Mouse (Mus musculus) embryonic facial prominence, embryonic 11.5 days (tissue): ENCODE results near the gene Mfsd5. TPM values are rescaled to one million over a fixed set of nuclear protein-coding genes. Genes with fewer than 3 reads are reported as not detected.

Source experiments
- ATAC-seq: fragments of 200-750 bp; cut with Nextera tagmentation; replicated peaks from 2 replicates; pipeline ENCODE4 v1.8.0; 2017; ENCODE audit warnings: low read depth; ENCODE audit not compliant: insufficient number of reproducible peaks, low FRiP score, low TSS enrichment
- DNase-seq: peaks from one replicate; pipeline ENCODE4 v3.0.0-alpha.2; 2015; ENCODE audit warnings: low spot score
- H3K27ac ChIP-seq: fragments of 300-500 bp; sonication (generic); replicated peaks from 2 replicates; pipeline ENCODE4 v1.5.1; 2014; ENCODE audit warnings: mild to moderate bottlenecking, low read depth, low read length, control low read depth
- H3K27me3 ChIP-seq: fragments of 300-500 bp; sonication (generic); 2 replicates; pipeline ENCODE4 v1.6.1; 2014; ENCODE audit warnings: mild to moderate bottlenecking, low read length, moderate library complexity, mixed read lengths; ENCODE audit not compliant: control insufficient read depth, insufficient read depth
- H3K36me3 ChIP-seq: fragments of 300-500 bp; sonication (generic); replicated peaks from 2 replicates; pipeline ENCODE4 v1.6.1; 2014; ENCODE audit warnings: low read depth, mild to moderate bottlenecking, low read length, moderate library complexity, mixed read lengths; ENCODE audit not compliant: control insufficient read depth, insufficient read depth
- H3K4me1 ChIP-seq: fragments of 300-500 bp; sonication (generic); 2 replicates; pipeline ENCODE4 v1.6.1; 2014; ENCODE audit warnings: low read length, mixed read lengths; ENCODE audit not compliant: control insufficient read depth, insufficient read depth
- H3K4me2 ChIP-seq: fragments of 300-500 bp; sonication (generic); 2 replicates; pipeline ENCODE4 v1.6.1; 2014; ENCODE audit warnings: low read depth, mild to moderate bottlenecking, control low read depth, low read length, moderate library complexity
- H3K4me3 ChIP-seq: fragments of 300-500 bp; sonication (generic); 2 replicates; pipeline ENCODE4 v1.5.1; 2014; ENCODE audit warnings: low read depth, low read length, control low read depth
- H3K9ac ChIP-seq: fragments of 300-500 bp; sonication (generic); replicated peaks from 2 replicates; pipeline ENCODE4 v1.6.1; 2014; ENCODE audit warnings: mild to moderate bottlenecking, control low read depth, low read length
- H3K9me3 ChIP-seq: fragments of 300-500 bp; sonication (generic); replicated peaks from 2 replicates; pipeline ENCODE4 v1.6.1; 2016; ENCODE audit warnings: mild to moderate bottlenecking, low read length, inconsistent platforms, mixed read lengths; ENCODE audit not compliant: control insufficient read depth
- WGBS: fragments of 180-500 bp; shearing (Covaris S2); extraction: QIAGEN DNeasy Blood & Tissue Kit; methylation state at CpG from one replicate; pipeline ENCODE4 v1.1.7; 2014; 5-methylcytosine and 5-hydroxymethylcytosine counted together
- polyA plus RNA-seq: library from polyadenylated mRNA; unstranded; fragments of >200 nt; fragmentation: Nextera tagmentation; extraction: Ambion mirVana; gene quantifications from 2 replicates; pipeline ENCODE4 v1.2.1, GENCODE M21; 2014

Gene Mfsd5
- polyA plus RNA-seq, 1 experiment from 2014 or later = 51.6 TPM

- H3K9me3 ChIP-seq = no peaks in the 10 kb centered on the region
- H3K36me3 ChIP-seq = peaks cover 10% of the 10 kb centered on the region
- no peak for ATAC-seq
- DNase-seq = no peak
- no peaks in the 10 kb centered on the region for H3K27me3 ChIP-seq
- no peaks in the 10 kb centered on the region for H3K4me1 ChIP-seq
- H3K4me3 ChIP-seq = no peak overlapping the region
- no peak overlapping the region for H3K27ac ChIP-seq
- no peak overlapping the region for H3K4me2 ChIP-seq
- WGBS = 85% methylated on average over 9 of the region's 9 CpGs
- no peak overlapping the region for H3K9ac ChIP-seq
Observed at GRCm38 (mm10) chr15:102308717-102309116, 29.5 kb downstream of the Mfsd5 start.

- Histone ChIP-seq H3K27ac (no peak overlapping the region), H3K27me3 (no peaks in the 10 kb centered on the region), H3K36me3 (peaks cover 10% of the 10 kb centered on the region), H3K9ac (no peak overlapping the region), H3K9me3 (no peaks in the 10 kb centered on the region), H3K4me1 (no peaks in the 10 kb centered on the region), H3K4me2 (no peak overlapping the region), H3K4me3 (no peak overlapping the region)
- DNase-seq (no peak), ATAC-seq (no peak)
- WGBS = 74% methylated on average over 10 of the region's 10 CpGs
Observed at GRCm38 (mm10) chr15:102310074-102310845, 31.0 kb downstream of the Mfsd5 start.

GRCm38 (mm10) chr15:102311489-102311888, 32.2 kb downstream of the Mfsd5 start:
- no peaks in the 10 kb centered on the region for H3K27me3 ChIP-seq
- ATAC-seq = no peak
- H3K27ac ChIP-seq = no peak overlapping the region
- no peak overlapping the region for H3K4me2 ChIP-seq
- H3K9me3 ChIP-seq = no peaks in the 10 kb centered on the region
- H3K4me1 ChIP-seq = no peaks in the 10 kb centered on the region
- H3K9ac ChIP-seq = no peak overlapping the region
- H3K4me3 ChIP-seq = no peak overlapping the region
- no peak for DNase-seq
- H3K36me3 ChIP-seq = peaks cover 12% of the 10 kb centered on the region

- Histone ChIP-seq H3K9ac (no peak overlapping the region), H3K27me3 (no peaks in the 10 kb centered on the region), H3K4me2 (no peak overlapping the region), H3K36me3 (peaks cover 18% of the 10 kb centered on the region), H3K4me1 (no peaks in the 10 kb centered on the region), H3K9me3 (no peaks in the 10 kb centered on the region), H3K27ac (no peak overlapping the region), H3K4me3 (no peak overlapping the region)
- DNase-seq (no peak), ATAC-seq (no peak)
- WGBS = 92% methylated on average over 8 of the region's 8 CpGs
Observed at GRCm38 (mm10) chr15:102315292-102315691, 36.0 kb downstream of the Mfsd5 start.

GRCm38 (mm10) chr15:102316263-102316662, 37.0 kb downstream of the Mfsd5 start:
- Histone ChIP-seq H3K9ac (no peak overlapping the region), H3K9me3 (no peaks in the 10 kb centered on the region), H3K4me1 (no peaks in the 10 kb centered on the region), H3K36me3 (peaks cover 18% of the 10 kb centered on the region), H3K4me3 (no peak overlapping the region), H3K27me3 (no peaks in the 10 kb centered on the region), H3K4me2 (no peak overlapping the region), H3K27ac (no peak overlapping the region)
- peak; percentile 69 for DNase-seq
- ATAC-seq = no peak
- WGBS = 88% methylated on average over 6 of the region's 6 CpGs

GRCm38 (mm10) chr15:102324654-102325473, 45.6 kb downstream of the Mfsd5 start:
- 77% methylated on average over 12 of the region's 12 CpGs for WGBS

GRCm38 (mm10) chr15:102326022-102326576, 46.8 kb downstream of the Mfsd5 start, which contains the start of gene Pfdn5:
Gene Pfdn5 (plus strand): TSS chr15:102326116.
- 0 out of 2 replicates have a peak within 1 kb of the TSS, but pooled peaks have one; percentile 43 for H3K27ac ChIP-seq
- peak within 1 kb of the TSS; percentile 74 for H3K4me3 ChIP-seq
- no peaks in the 10 kb centered on the region for H3K9me3 ChIP-seq
- H3K4me1 ChIP-seq = no peaks in the 10 kb centered on the region; the same call in 1 of the 2 replicates
- peak; percentile 90 for DNase-seq
- peaks cover 3% of the 10 kb centered on the region for H3K36me3 ChIP-seq
- no peaks in the 10 kb centered on the region for H3K27me3 ChIP-seq
- peak within 1 kb of the TSS; percentile 84 for H3K9ac ChIP-seq
- under 1% methylated on average over 40 of the region's 40 CpGs for WGBS
- peak within 1 kb of the TSS; percentile 74 for H3K4me2 ChIP-seq
- peak; percentile 74 for ATAC-seq

More at GRCm38 (mm10) chr15:102324654-102325473, 45.6 kb downstream of the Mfsd5 start:
- H3K4me1 ChIP-seq = no peaks in the 10 kb centered on the region
- H3K27ac ChIP-seq = no peak overlapping the region
- no peak overlapping the region for H3K9ac ChIP-seq
- H3K36me3 ChIP-seq = peaks cover 3% of the 10 kb centered on the region
- no peaks in the 10 kb centered on the region for H3K9me3 ChIP-seq
- ATAC-seq = no peak
- no peaks in the 10 kb centered on the region for H3K27me3 ChIP-seq
- no peak overlapping the region for H3K4me2 ChIP-seq
- no peak overlapping the region for H3K4me3 ChIP-seq
- DNase-seq = no peak
